Mouse (Mus musculus): ENCODE data around the gene Vwa3b. TPM values are rescaled to one million over a fixed set of nuclear protein-coding genes. Genes with fewer than 3 reads are reported as not detected.
A peak's percentile ranks its signal among the peaks of the same experiment; 100 is the strongest.

Gene Vwa3b
- polyA plus RNA-seq, 1 experiment from 2014 or later: 0.61 TPM

GRCm38 (mm10) chr1:37035879-37036278 lies 9.5 kb downstream of the Vwa3b start:
- Histone ChIP-seq H3K4me1 (ENCODE audit: control insufficient read depth, insufficient read depth, low read length) (no peaks in the 10 kb centered on the region), H3K9ac (ENCODE audit: low read length) (no peak overlapping the region), H3K4me2 (ENCODE audit: low read depth, severe bottlenecking) (no peak overlapping the region), H3K4me3 (ENCODE audit: low read depth, low read length) (no peak overlapping the region), H3K36me3 (ENCODE audit: control insufficient read depth, insufficient read depth, low read length) (no peaks in the 10 kb centered on the region), H3K27ac (replicated peaks; ENCODE audit: low read depth, low read length) (no peak overlapping the region), H3K27me3 (ENCODE audit: control insufficient read depth, insufficient read depth, low read length) (no peaks in the 10 kb centered on the region), H3K9me3 (ENCODE audit: control insufficient read depth, low read length) (no peaks in the 10 kb centered on the region)
- DNase-seq (ENCODE audit: low spot score) (no peak), ATAC-seq (ENCODE audit: insufficient number of reproducible peaks, low FRiP score, low TSS enrichment, low read depth) (no peak)
- 90% methylated on average over 8 of the region's 8 CpGs for WGBS

GRCm38 (mm10) chr1:37041126-37041525 lies 14.7 kb downstream of the Vwa3b start:
- 93% methylated on average over 7 of the region's 7 CpGs for WGBS
- no peaks in the 10 kb centered on the region for H3K36me3 ChIP-seq (ENCODE audit: control insufficient read depth, insufficient read depth, low read length)
- H3K27ac ChIP-seq (replicated peaks; ENCODE audit: low read depth, low read length): no peak overlapping the region

GRCm38 (mm10) chr1:37041856-37042255 lies 15.5 kb downstream of the Vwa3b start:
- Histone ChIP-seq H3K27ac (replicated peaks; ENCODE audit: low read depth, low read length) (no peak overlapping the region), H3K4me1 (ENCODE audit: control insufficient read depth, insufficient read depth, low read length) (no peaks in the 10 kb centered on the region), H3K9ac (ENCODE audit: low read length) (no peak overlapping the region), H3K4me3 (ENCODE audit: low read depth, low read length) (no peak overlapping the region), H3K36me3 (ENCODE audit: control insufficient read depth, insufficient read depth, low read length) (no peaks in the 10 kb centered on the region), H3K4me2 (ENCODE audit: low read depth, severe bottlenecking) (no peak overlapping the region), H3K9me3 (ENCODE audit: control insufficient read depth, low read length) (no peaks in the 10 kb centered on the region), H3K27me3 (ENCODE audit: control insufficient read depth, insufficient read depth, low read length) (no peaks in the 10 kb centered on the region)
- no peak for DNase-seq (ENCODE audit: low spot score)
- no peak for ATAC-seq (ENCODE audit: insufficient number of reproducible peaks, low FRiP score, low TSS enrichment, low read depth)
- WGBS: 89% methylated on average over 5 of the region's 5 CpGs

More at GRCm38 (mm10) chr1:37041126-37041525, 14.7 kb downstream of the Vwa3b start:
- no peaks in the 10 kb centered on the region for H3K27me3 ChIP-seq (ENCODE audit: control insufficient read depth, insufficient read depth, low read length)
- no peaks in the 10 kb centered on the region for H3K4me1 ChIP-seq (ENCODE audit: control insufficient read depth, insufficient read depth, low read length)
- ATAC-seq (ENCODE audit: insufficient number of reproducible peaks, low FRiP score, low TSS enrichment, low read depth): no peak
- DNase-seq (ENCODE audit: low spot score): no peak
- H3K4me2 ChIP-seq (ENCODE audit: low read depth, severe bottlenecking): no peak overlapping the region
- no peak overlapping the region for H3K9ac ChIP-seq (ENCODE audit: low read length)
- H3K9me3 ChIP-seq (ENCODE audit: control insufficient read depth, low read length): no peaks in the 10 kb centered on the region
- H3K4me3 ChIP-seq (ENCODE audit: low read depth, low read length): no peak overlapping the region

GRCm38 (mm10) chr1:37042769-37043168 lies 16.4 kb downstream of the Vwa3b start:
- Histone ChIP-seq H3K9me3 (ENCODE audit: control insufficient read depth, low read length) (no peaks in the 10 kb centered on the region), H3K9ac (ENCODE audit: low read length) (no peak overlapping the region), H3K4me2 (ENCODE audit: low read depth, severe bottlenecking) (no peak overlapping the region), H3K36me3 (ENCODE audit: control insufficient read depth, insufficient read depth, low read length) (no peaks in the 10 kb centered on the region), H3K27ac (replicated peaks; ENCODE audit: low read depth, low read length) (no peak overlapping the region), H3K4me3 (ENCODE audit: low read depth, low read length) (no peak overlapping the region), H3K4me1 (ENCODE audit: control insufficient read depth, insufficient read depth, low read length) (no peaks in the 10 kb centered on the region), H3K27me3 (ENCODE audit: control insufficient read depth, insufficient read depth, low read length) (no peaks in the 10 kb centered on the region)
- ATAC-seq (ENCODE audit: insufficient number of reproducible peaks, low FRiP score, low TSS enrichment, low read depth): no peak
- 86% methylated on average over 8 of the region's 8 CpGs for WGBS
- DNase-seq (ENCODE audit: low spot score): no peak

- H3K27me3 ChIP-seq (ENCODE audit: control insufficient read depth, insufficient read depth, low read length): no peaks in the 10 kb centered on the region
- no peaks in the 10 kb centered on the region for H3K36me3 ChIP-seq (ENCODE audit: control insufficient read depth, insufficient read depth, low read length)
- no peak for DNase-seq (ENCODE audit: low spot score)
- no peak overlapping the region for H3K4me2 ChIP-seq (ENCODE audit: low read depth, severe bottlenecking)
- 92% methylated on average over 3 of the region's 3 CpGs for WGBS
- ATAC-seq (ENCODE audit: insufficient number of reproducible peaks, low FRiP score, low TSS enrichment, low read depth): no peak
- H3K9ac ChIP-seq (ENCODE audit: low read length): no peak overlapping the region
- H3K9me3 ChIP-seq (ENCODE audit: control insufficient read depth, low read length): no peaks in the 10 kb centered on the region
- H3K4me3 ChIP-seq (ENCODE audit: low read depth, low read length): no peak overlapping the region
- no peak overlapping the region for H3K27ac ChIP-seq (replicated peaks; ENCODE audit: low read depth, low read length)
- H3K4me1 ChIP-seq (ENCODE audit: control insufficient read depth, insufficient read depth, low read length): no peaks in the 10 kb centered on the region
These were observed 16.8 kb downstream of the Vwa3b start for GRCm38 (mm10) chr1:37043196-37043595.

GRCm38 (mm10) chr1:37045472-37045871 lies 19.1 kb downstream of the Vwa3b start:
- Histone ChIP-seq H3K4me2 (ENCODE audit: low read depth, severe bottlenecking) (no peak overlapping the region), H3K9ac (ENCODE audit: low read length) (no peak overlapping the region), H3K36me3 (ENCODE audit: control insufficient read depth, insufficient read depth, low read length) (no peaks in the 10 kb centered on the region), H3K9me3 (ENCODE audit: control insufficient read depth, low read length) (no peaks in the 10 kb centered on the region), H3K4me3 (ENCODE audit: low read depth, low read length) (no peak overlapping the region), H3K4me1 (ENCODE audit: control insufficient read depth, insufficient read depth, low read length) (no peaks in the 10 kb centered on the region), H3K27ac (replicated peaks; ENCODE audit: low read depth, low read length) (no peak overlapping the region), H3K27me3 (ENCODE audit: control insufficient read depth, insufficient read depth, low read length) (no peaks in the 10 kb centered on the region)
- 23% methylated on average over 5 of the region's 5 CpGs for WGBS
- ATAC-seq (ENCODE audit: insufficient number of reproducible peaks, low FRiP score, low TSS enrichment, low read depth): no peak
- peak; percentile 36 for DNase-seq (ENCODE audit: low spot score)

GRCm38 (mm10) chr1:37049159-37049558 lies 22.8 kb downstream of the Vwa3b start:
- 54% methylated on average over 4 of the region's 4 CpGs for WGBS
- Histone ChIP-seq H3K27me3 (ENCODE audit: control insufficient read depth, insufficient read depth, low read length) (no peaks in the 10 kb centered on the region), H3K4me3 (ENCODE audit: low read depth, low read length) (no peak overlapping the region), H3K9me3 (ENCODE audit: control insufficient read depth, low read length) (no peaks in the 10 kb centered on the region), H3K36me3 (ENCODE audit: control insufficient read depth, insufficient read depth, low read length) (no peaks in the 10 kb centered on the region), H3K27ac (replicated peaks; ENCODE audit: low read depth, low read length) (no peak overlapping the region), H3K4me2 (ENCODE audit: low read depth, severe bottlenecking) (no peak overlapping the region), H3K9ac (ENCODE audit: low read length) (no peak overlapping the region), H3K4me1 (ENCODE audit: control insufficient read depth, insufficient read depth, low read length) (no peaks in the 10 kb centered on the region)
- DNase-seq (ENCODE audit: low spot score): no peak
- ATAC-seq (ENCODE audit: insufficient number of reproducible peaks, low FRiP score, low TSS enrichment, low read depth): no peak

GRCm38 (mm10) chr1:37053691-37054090 lies 27.3 kb downstream of the Vwa3b start:
- Histone ChIP-seq H3K27me3 (ENCODE audit: control insufficient read depth, insufficient read depth, low read length) (no peaks in the 10 kb centered on the region), H3K36me3 (ENCODE audit: control insufficient read depth, insufficient read depth, low read length) (no peaks in the 10 kb centered on the region), H3K4me3 (ENCODE audit: low read depth, low read length) (no peak overlapping the region), H3K4me2 (ENCODE audit: low read depth, severe bottlenecking) (no peak overlapping the region), H3K27ac (replicated peaks; ENCODE audit: low read depth, low read length) (no peak overlapping the region), H3K9me3 (ENCODE audit: control insufficient read depth, low read length) (no peaks in the 10 kb centered on the region), H3K4me1 (ENCODE audit: control insufficient read depth, insufficient read depth, low read length) (no peaks in the 10 kb centered on the region), H3K9ac (ENCODE audit: low read length) (no peak overlapping the region)
- ATAC-seq (ENCODE audit: insufficient number of reproducible peaks, low FRiP score, low TSS enrichment, low read depth): no peak
- no peak for DNase-seq (ENCODE audit: low spot score)
- WGBS: 79% methylated on average over 4 of the region's 4 CpGs

- Histone ChIP-seq H3K4me2 (ENCODE audit: low read depth, severe bottlenecking) (no peak overlapping the region), H3K27ac (replicated peaks; ENCODE audit: low read depth, low read length) (no peak overlapping the region), H3K9me3 (ENCODE audit: control insufficient read depth, low read length) (no peaks in the 10 kb centered on the region), H3K4me3 (ENCODE audit: low read depth, low read length) (no peak overlapping the region), H3K27me3 (ENCODE audit: control insufficient read depth, insufficient read depth, low read length) (no peaks in the 10 kb centered on the region), H3K36me3 (ENCODE audit: control insufficient read depth, insufficient read depth, low read length) (no peaks in the 10 kb centered on the region), H3K4me1 (ENCODE audit: control insufficient read depth, insufficient read depth, low read length) (no peaks in the 10 kb centered on the region), H3K9ac (ENCODE audit: low read length) (no peak overlapping the region)
- ATAC-seq (ENCODE audit: insufficient number of reproducible peaks, low FRiP score, low TSS enrichment, low read depth): no peak
- 76% methylated on average over 6 of the region's 6 CpGs for WGBS
- DNase-seq (ENCODE audit: low spot score): no peak
These were observed 30.6 kb downstream of the Vwa3b start for GRCm38 (mm10) chr1:37056831-37057561.
